Mouse (Mus musculus) forebrain, embryonic 15.5 days (tissue): ENCODE data around the gene Gm7138. TPM values are rescaled to one million over a fixed set of nuclear protein-coding genes. Genes with fewer than 3 reads are reported as not detected.

Experiments
- ATAC-seq: fragments of 200-750 bp; cut with Nextera tagmentation; replicated peaks from 2 replicates; pipeline ENCODE4 v1.8.0; 2017; ENCODE audit warnings: mild to moderate bottlenecking, moderate TSS enrichment, moderate library complexity
- H3K27ac ChIP-seq: fragments of 300-500 bp; sonication (generic); replicated peaks from 2 replicates; pipeline ENCODE4 v1.5.1; 2015; ENCODE audit warnings: mild to moderate bottlenecking, inconsistent platforms
- H3K27me3 ChIP-seq: fragments of 300-500 bp; sonication (generic); 2 replicates; pipeline ENCODE4 v1.6.1; 2015; ENCODE audit warnings: inconsistent platforms
- H3K36me3 ChIP-seq: fragments of 300-500 bp; sonication (generic); 2 replicates; pipeline ENCODE4 v1.6.1; 2015; ENCODE audit warnings: mild to moderate bottlenecking, inconsistent platforms
- H3K4me1 ChIP-seq: fragments of 300-500 bp; sonication (generic); 2 replicates; pipeline ENCODE4 v1.6.1; 2015; ENCODE audit warnings: inconsistent platforms
- H3K4me2 ChIP-seq: fragments of 300-500 bp; sonication (generic); replicated peaks from 2 replicates; pipeline ENCODE4 v1.6.1; 2015; ENCODE audit warnings: mild to moderate bottlenecking, inconsistent platforms
- H3K4me3 ChIP-seq: fragments of 300-500 bp; sonication (generic); 2 replicates; pipeline ENCODE4 v1.5.1; 2015; ENCODE audit warnings: mild to moderate bottlenecking, inconsistent platforms
- H3K9ac ChIP-seq: fragments of 300-500 bp; sonication (generic); replicated peaks from 2 replicates; pipeline ENCODE4 v1.6.1; 2015; ENCODE audit warnings: mild to moderate bottlenecking, inconsistent platforms
- H3K9me3 ChIP-seq: fragments of 300-500 bp; sonication (generic); 2 replicates; pipeline ENCODE4 v1.6.1; 2016; ENCODE audit warnings: inconsistent platforms
- WGBS: fragments of 180-500 bp; shearing (Covaris S2); methylation state at CpG from one replicate; pipeline ENCODE4 v1.1.7; 2015; ENCODE audit warnings: mixed read lengths; 5-methylcytosine and 5-hydroxymethylcytosine counted together
- polyA plus RNA-seq: library from polyadenylated mRNA; unstranded; fragments of >200 nt; fragmentation: Nextera tagmentation; extraction: Ambion mirVana; gene quantifications from 2 replicates; pipeline ENCODE4 v1.2.1, GENCODE M21; 2015

Gm7138 gene
- polyA plus RNA-seq, 1 experiment from 2014 or later, result not detected

GRCm38 (mm10) chr10:77735928-77736327 is 40.8 kb downstream of the Gm7138 start:
- no peak overlapping the region for H3K9ac ChIP-seq

GRCm38 (mm10) chr10:77729241-77729640 is 47.5 kb downstream of the Gm7138 start:
- no peak overlapping the region for H3K27ac ChIP-seq
- H3K4me3 ChIP-seq, result no peak overlapping the region
- ATAC-seq, result no peak
- H3K4me1 ChIP-seq, result no peaks in the 10 kb centered on the region
- H3K27me3 ChIP-seq, result no peaks in the 10 kb centered on the region
- no peaks in the 10 kb centered on the region for H3K36me3 ChIP-seq
- 50% methylated on average over 4 of the region's 4 CpGs for WGBS
- no peak overlapping the region for H3K9ac ChIP-seq
- H3K9me3 ChIP-seq, result no peaks in the 10 kb centered on the region
- H3K4me2 ChIP-seq, result no peak overlapping the region

More at GRCm38 (mm10) chr10:77735928-77736327, 40.8 kb downstream of the Gm7138 start:
- H3K4me1 ChIP-seq, result no peaks in the 10 kb centered on the region
- no peak overlapping the region for H3K4me3 ChIP-seq
- WGBS, result 93% methylated on average over 1 of the region's 1 CpGs
- ATAC-seq, result no peak
- H3K36me3 ChIP-seq, result no peaks in the 10 kb centered on the region
- H3K9me3 ChIP-seq, result no peaks in the 10 kb centered on the region; the same call in 1 of the 2 replicates
- H3K4me2 ChIP-seq, result no peak overlapping the region
- no peaks in the 10 kb centered on the region for H3K27me3 ChIP-seq
- H3K27ac ChIP-seq, result no peak overlapping the region

GRCm38 (mm10) chr10:77728280-77728679 is 48.5 kb downstream of the Gm7138 start:
- no peak overlapping the region for H3K4me2 ChIP-seq
- no peaks in the 10 kb centered on the region for H3K27me3 ChIP-seq
- H3K4me3 ChIP-seq, result no peak overlapping the region
- WGBS, result 72% methylated on average over 4 of the region's 4 CpGs
- no peak overlapping the region for H3K27ac ChIP-seq
- no peaks in the 10 kb centered on the region for H3K4me1 ChIP-seq
- H3K9me3 ChIP-seq, result no peaks in the 10 kb centered on the region
- no peaks in the 10 kb centered on the region for H3K36me3 ChIP-seq
- no peak overlapping the region for H3K9ac ChIP-seq
- no peak for ATAC-seq

Other genes starting within 250 kb of the Gm7138 start
- 0.65 and 0.87 TPM in 2 replicates for gene Itgb2, start 246.7 kb downstream of the Gm7138 start, polyA plus RNA-seq
- gene Pttg1ip, start 195.2 kb downstream of the Gm7138 start, polyA plus RNA-seq, result 67.5 and 71.0 TPM in 2 replicates
- 318 and 322 TPM in 2 replicates for gene Sumo3, start 170.8 kb downstream of the Gm7138 start, polyA plus RNA-seq
- gene Gm49325, start 170.7 kb downstream of the Gm7138 start, polyA plus RNA-seq, result 4.2 and 8.6 TPM in 2 replicates
- gene Ube2g2, start 154.7 kb downstream of the Gm7138 start, polyA plus RNA-seq, result 108 and 117 TPM in 2 replicates
- 0.17 and 0.52 TPM in 2 replicates for gene Tspear, start 90.4 kb downstream of the Gm7138 start, polyA plus RNA-seq
- not detected in 2 replicates for gene Gm19402, start 86.2 kb downstream of the Gm7138 start, polyA plus RNA-seq
- gene Gm9508, start 79.7 kb downstream of the Gm7138 start, polyA plus RNA-seq, result not detected in 2 replicates
- gene Gm10272, start 70.3 kb downstream of the Gm7138 start, polyA plus RNA-seq, result not detected in 2 replicates
- not detected in 2 replicates for gene Gm10024, start 65.5 kb downstream of the Gm7138 start, polyA plus RNA-seq
- not detected in 2 replicates for gene Gm10142, start 61.1 kb downstream of the Gm7138 start, polyA plus RNA-seq
- gene Krtap12-1, start 56.3 kb downstream of the Gm7138 start, polyA plus RNA-seq, result not detected in 2 replicates
- not detected in 2 replicates for gene Gm10100, start 50.5 kb downstream of the Gm7138 start, polyA plus RNA-seq
- not detected in 2 replicates for gene Gm18596, start 34.3 kb downstream of the Gm7138 start, polyA plus RNA-seq
- gene Gm9736, start 25.6 kb downstream of the Gm7138 start, polyA plus RNA-seq, result not detected in 2 replicates
- not detected in 2 replicates for gene Gm3233, start 17.3 kb downstream of the Gm7138 start, polyA plus RNA-seq
- not detected in 2 replicates for gene Gm3238, start 5.6 kb downstream of the Gm7138 start, polyA plus RNA-seq
- not detected in 2 replicates for gene Gm3250, start 5.6 kb upstream of the Gm7138 start, polyA plus RNA-seq
- gene Gm7137, start 11.3 kb upstream of the Gm7138 start, polyA plus RNA-seq, result not detected in 2 replicates
- not detected in 2 replicates for gene Gm9639, start 18.1 kb upstream of the Gm7138 start, polyA plus RNA-seq
- gene Gm19668, start 22.2 kb upstream of the Gm7138 start, polyA plus RNA-seq, result not detected in 2 replicates
- not detected in 2 replicates for gene Gm9507, start 34.9 kb upstream of the Gm7138 start, polyA plus RNA-seq
- gene Gm2696, start 37.7 kb upstream of the Gm7138 start, polyA plus RNA-seq, result not detected in 2 replicates
- gene Krtap10-4, start 50.2 kb upstream of the Gm7138 start, polyA plus RNA-seq, result not detected in 2 replicates
- gene Krtap10-10, start 59.0 kb upstream of the Gm7138 start, polyA plus RNA-seq, result not detected in 2 replicates
- gene Gm36176, start 69.9 kb upstream of the Gm7138 start, polyA plus RNA-seq, result not detected in 2 replicates
- gene Gm10318, start 75.9 kb upstream of the Gm7138 start, polyA plus RNA-seq, result not detected in 2 replicates
- not detected in 2 replicates for gene Gm3285, start 85.0 kb upstream of the Gm7138 start, polyA plus RNA-seq
- gene Lrrc3, start 125.6 kb upstream of the Gm7138 start, polyA plus RNA-seq, result 11.1 and 11.3 TPM in 2 replicates
- 2.6 and 2.8 TPM in 2 replicates for gene Trpm2, start 193.6 kb upstream of the Gm7138 start, polyA plus RNA-seq
- gene 1810043G02Rik, start 201.6 kb upstream of the Gm7138 start, polyA plus RNA-seq, result 35.0 and 37.1 TPM in 2 replicates
- 105 and 107 TPM in 2 replicates for gene Pfkl, start 233.1 kb upstream of the Gm7138 start, polyA plus RNA-seq